Mouse (Mus musculus) cortical plate, adult 2 months (tissue): ENCODE measurements around the gene Krt222.

ENCODE experiments used
- CTCF ChIP-seq: fragments of 200-500 bp; IDR thresholded peaks from 2 replicates; pipeline ENCODE4 v1.5.1; 2011; ENCODE audit warnings: mild to moderate bottlenecking, control low read depth, low read length; ENCODE audit not compliant: insufficient read depth; ENCODE audit errors: extremely low read depth
- POLR2A ChIP-seq: fragments of 200-500 bp; IDR thresholded peaks from 2 replicates; pipeline ENCODE4 v1.6.1; 2011; ENCODE audit warnings: mild to moderate bottlenecking, low read length, control low read depth; ENCODE audit not compliant: insufficient read depth; ENCODE audit errors: extremely low read depth

DNA sequence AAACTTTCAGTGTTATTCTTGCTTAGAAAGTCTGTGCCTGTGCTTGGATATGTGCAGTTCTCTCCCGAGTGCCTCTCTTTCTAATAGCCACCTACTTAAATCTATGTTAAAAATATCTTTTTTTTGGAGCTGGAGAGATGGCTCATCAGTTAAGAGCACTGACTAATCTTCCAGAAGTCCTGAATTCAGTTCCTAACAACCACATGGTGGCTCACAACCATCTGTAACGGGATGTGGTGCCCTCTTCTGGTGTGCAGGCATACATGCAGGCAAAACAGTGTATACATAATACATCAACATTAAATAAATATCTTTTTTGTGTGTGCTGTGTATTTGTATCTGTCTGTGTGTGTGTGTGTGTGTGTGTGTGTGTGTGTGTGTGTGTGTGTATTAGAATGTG is 10.0 kb upstream of the Krt222 start:
- TF ChIP-seq CTCF: peak; percentile 35; the same call in 1 of the 2 replicates
- TF ChIP-seq POLR2A: no peak
